Mouse (Mus musculus) intestine, embryonic 14.5 days (tissue): ENCODE measurements at regions not wholly inside any gene's neighbourhood (a gene's known extent, or its start where the extent isn't known, plus 50 kb on each side); places are given as distances from the start of the nearest gene placed in this dataset.

Experiments used
- ATAC-seq: fragments of 200-750 bp; cut with Nextera tagmentation; replicated peaks from 2 replicates; pipeline ENCODE4 v1.8.0; 2017; ENCODE audit warnings: low read depth, moderate number of reproducible peaks, moderate TSS enrichment, moderate library complexity; ENCODE audit not compliant: low FRiP score, low TSS enrichment
- DNase-seq: peaks from one replicate; pipeline ENCODE4 v3.0.0-alpha.2; 2018; ENCODE audit warnings: low spot score
- H3K27ac ChIP-seq: fragments of 300-500 bp; sonication (generic); 2 replicates; pipeline ENCODE4 v1.5.1; 2014; ENCODE audit warnings: low read depth, mild to moderate bottlenecking, control low read depth
- H3K27me3 ChIP-seq: fragments of 300-500 bp; sonication (generic); replicated peaks from 2 replicates; pipeline ENCODE4 v1.6.1; 2014; ENCODE audit warnings: low read length, control low read depth; ENCODE audit not compliant: control insufficient read depth, insufficient read depth
- H3K36me3 ChIP-seq: fragments of 300-500 bp; sonication (generic); 2 replicates; pipeline ENCODE4 v1.6.1; 2014; ENCODE audit warnings: low read length, control low read depth; ENCODE audit not compliant: control insufficient read depth, insufficient read depth
- H3K4me1 ChIP-seq: fragments of 300-500 bp; sonication (generic); replicated peaks from 2 replicates; pipeline ENCODE4 v1.6.1; 2014; ENCODE audit warnings: low read length, control low read depth, mixed read lengths; ENCODE audit not compliant: control insufficient read depth, insufficient read depth
- H3K4me2 ChIP-seq: fragments of 300-500 bp; sonication (generic); 2 replicates; pipeline ENCODE4 v1.6.1; 2014; ENCODE audit warnings: low read length
- H3K4me3 ChIP-seq: fragments of 300-500 bp; sonication (generic); 2 replicates; pipeline ENCODE4 v1.5.1; 2014; ENCODE audit warnings: low read depth, low read length, control low read depth, mixed read lengths
- H3K9ac ChIP-seq: fragments of 300-500 bp; sonication (generic); 2 replicates; pipeline ENCODE4 v1.6.1; 2014; ENCODE audit warnings: mild to moderate bottlenecking, low read length
- H3K9me3 ChIP-seq: fragments of 300-500 bp; sonication (generic); 2 replicates; pipeline ENCODE4 v1.6.1; 2016; ENCODE audit warnings: low read length, control low read depth; ENCODE audit not compliant: control insufficient read depth
- WGBS: fragments of 180-500 bp; shearing (Covaris S2); extraction: QIAGEN DNeasy Blood & Tissue Kit; methylation state at CpG from one replicate; pipeline ENCODE4 v1.1.7; 2014; 5-methylcytosine and 5-hydroxymethylcytosine counted together

DNA sequence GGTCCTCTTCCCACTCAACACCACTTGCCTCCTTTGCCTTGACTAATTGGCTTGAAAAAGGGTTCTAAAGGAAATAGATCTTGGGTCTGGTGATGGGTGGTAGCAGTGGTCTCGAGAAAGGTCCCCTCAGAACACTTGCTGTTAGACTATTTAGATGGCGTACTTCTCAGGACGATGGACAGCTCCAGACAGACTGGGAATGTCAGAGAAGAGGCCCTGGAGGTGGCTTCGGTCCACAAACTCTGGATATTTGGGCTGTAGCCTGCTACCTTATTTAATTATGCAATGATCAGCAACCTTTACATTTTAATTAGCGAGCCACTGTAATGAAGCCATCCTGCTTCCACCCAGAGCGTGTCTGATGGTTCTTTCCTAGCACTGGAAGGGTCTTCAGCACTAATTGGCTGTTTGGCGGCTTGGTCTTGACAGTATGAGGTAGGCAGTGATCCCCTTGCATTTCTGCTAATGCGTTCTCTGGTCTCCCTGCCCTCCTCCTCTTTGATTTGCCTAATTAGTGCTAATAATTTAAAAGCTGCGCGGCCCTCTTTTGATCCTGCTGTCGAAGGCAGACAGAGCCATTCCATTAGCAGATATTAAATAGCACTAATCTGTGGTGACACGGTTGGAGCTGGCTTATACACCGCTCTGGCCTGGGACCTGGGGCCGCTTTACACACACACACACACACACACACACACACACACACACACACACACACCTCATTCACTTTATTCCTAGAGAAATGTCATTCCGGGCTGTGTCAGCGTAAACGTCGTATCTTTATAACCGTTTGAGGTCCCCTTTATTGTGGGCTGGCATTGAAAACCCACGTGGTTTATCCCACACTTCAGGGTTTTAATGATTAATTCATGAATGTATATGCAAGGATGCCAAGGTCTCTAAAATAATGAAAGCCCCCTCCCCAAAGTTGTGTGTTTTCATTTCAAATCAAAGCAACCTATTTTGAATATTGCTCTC lies 76.4 kb upstream of the N4bp1 start:
- Histone ChIP-seq H3K36me3 (no peaks in the 10 kb centered on the region), H3K4me2 (no peak overlapping the region), H3K4me1 (no peaks in the 10 kb centered on the region), H3K27ac (no peak overlapping the region), H3K27me3 (no peaks in the 10 kb centered on the region), H3K9me3 (no peaks in the 10 kb centered on the region), H3K4me3 (no peak overlapping the region), H3K9ac (no peak overlapping the region)
- DNase-seq (no peak), ATAC-seq (no peak)
- 65% methylated on average over 20 of the region's 20 CpGs for WGBS
